Mouse (Mus musculus) right cerebral cortex, postnatal 10 days (tissue): Measurements from ENCODE around the gene Gorasp1.

Experiments used
- DNase-seq, 2 experiments: peaks; one replicate each; pipeline ENCODE4 v3.0.0; 2021; ENCODE audit warnings: low spot score in 2 of 2

Gene Gorasp1

DNA sequence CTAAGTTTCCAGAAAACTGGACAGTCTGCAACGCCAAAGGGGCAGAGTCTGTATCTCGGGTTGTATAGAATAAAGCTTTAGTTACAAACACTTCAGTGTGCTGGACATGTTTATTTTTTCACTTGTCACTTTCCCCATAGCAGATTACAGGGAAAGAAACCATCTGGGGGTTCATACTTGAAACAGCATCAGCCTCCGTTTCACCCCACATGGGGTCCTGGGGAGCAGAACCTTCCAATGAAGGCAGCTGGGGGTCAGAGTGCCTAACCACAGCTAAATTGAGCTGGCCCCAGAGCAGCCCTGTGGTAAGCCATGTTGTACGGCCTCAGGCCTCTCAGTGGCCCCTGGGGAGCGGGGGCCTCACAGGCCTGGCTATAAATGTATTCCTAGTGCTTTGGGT lies 10.9 kb downstream of the Gorasp1 start:
- no peak for DNase-seq

DNA sequence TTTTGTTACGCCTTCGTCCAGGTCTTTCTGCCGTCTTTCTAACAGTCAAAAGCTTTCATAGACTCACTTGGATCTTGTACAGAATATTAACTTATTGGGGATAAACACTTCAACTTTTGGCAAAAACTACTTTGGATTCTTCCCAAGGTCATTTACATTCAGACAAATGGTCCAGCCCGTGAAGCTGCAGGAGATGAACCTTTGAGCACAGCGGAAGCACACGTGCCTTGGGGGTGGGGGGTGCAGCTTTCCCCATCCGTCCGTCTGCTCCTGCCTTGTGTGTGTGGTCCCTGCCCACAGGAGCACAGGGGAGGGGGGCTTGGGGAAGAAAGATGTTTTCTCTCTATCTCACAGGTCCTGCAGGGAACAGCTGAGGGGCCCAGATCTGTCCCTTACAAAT lies 11.6 kb downstream of the Gorasp1 start:
- no peak for DNase-seq

DNA sequence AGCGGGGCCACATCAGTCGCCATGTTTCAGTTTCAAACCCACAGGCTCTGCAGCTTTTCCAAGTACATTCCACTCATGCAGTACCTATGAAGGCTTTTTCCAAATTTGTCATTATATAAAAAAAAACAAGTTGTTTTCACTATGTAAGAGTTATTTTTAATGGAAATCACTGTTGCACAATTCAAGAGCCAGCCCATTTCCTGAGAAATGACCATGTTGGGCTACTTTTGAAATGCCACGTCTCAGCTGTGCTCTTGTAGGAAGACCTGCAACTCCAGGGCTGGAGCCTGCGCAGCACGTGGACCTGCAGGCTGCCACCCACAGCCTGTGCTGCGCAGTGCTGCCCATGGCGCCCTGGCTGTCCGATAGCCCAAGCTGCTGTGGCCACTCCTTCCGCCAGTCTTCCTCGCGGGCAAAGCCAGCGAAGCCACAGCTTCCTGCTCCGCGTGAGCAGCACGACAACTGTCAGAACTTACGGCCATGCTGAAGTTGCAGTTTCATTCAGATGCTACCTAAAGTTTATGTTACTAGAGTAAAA lies 12.2 kb downstream of the Gorasp1 start:
- no peak for DNase-seq

DNA sequence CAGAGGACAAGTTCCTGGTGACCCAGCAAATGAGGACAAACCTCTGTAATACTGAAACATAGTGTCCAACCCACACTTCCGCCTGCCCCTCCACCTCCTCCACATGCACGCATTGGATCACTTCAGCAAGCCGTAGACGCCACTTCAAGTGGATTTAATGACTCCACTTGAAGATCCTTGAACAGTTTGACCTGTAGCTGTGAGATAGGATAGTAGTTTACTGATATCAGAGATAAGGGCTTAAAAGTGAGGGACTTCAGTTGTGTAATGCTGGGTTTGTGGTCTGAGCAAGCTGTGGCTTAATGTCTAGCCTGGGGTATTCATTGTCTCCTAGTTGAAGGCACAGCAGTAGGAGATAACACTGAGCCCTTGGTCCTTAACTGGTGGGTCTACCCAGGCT lies 13.9 kb downstream of the Gorasp1 start:
- DNase-seq = no peak

DNA sequence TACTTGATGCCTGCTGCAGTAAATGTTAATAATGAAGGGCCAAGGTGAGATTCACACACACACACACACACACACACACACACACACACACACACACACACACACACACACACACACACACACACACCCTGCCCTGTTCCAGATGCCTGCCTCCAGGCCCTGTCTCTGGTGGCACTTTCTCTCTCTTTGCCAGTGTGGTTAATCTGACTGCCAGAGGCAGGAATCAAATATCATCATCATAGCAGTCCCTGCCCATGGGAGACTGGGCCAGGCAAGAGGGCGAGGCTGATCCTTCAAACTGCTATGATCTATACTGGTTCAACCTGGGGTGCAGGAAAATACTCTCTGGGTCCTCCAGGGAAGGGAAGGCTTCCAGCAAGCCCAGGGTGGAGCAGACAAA lies 17.5 kb downstream of the Gorasp1 start:
- DNase-seq = no peak

DNA sequence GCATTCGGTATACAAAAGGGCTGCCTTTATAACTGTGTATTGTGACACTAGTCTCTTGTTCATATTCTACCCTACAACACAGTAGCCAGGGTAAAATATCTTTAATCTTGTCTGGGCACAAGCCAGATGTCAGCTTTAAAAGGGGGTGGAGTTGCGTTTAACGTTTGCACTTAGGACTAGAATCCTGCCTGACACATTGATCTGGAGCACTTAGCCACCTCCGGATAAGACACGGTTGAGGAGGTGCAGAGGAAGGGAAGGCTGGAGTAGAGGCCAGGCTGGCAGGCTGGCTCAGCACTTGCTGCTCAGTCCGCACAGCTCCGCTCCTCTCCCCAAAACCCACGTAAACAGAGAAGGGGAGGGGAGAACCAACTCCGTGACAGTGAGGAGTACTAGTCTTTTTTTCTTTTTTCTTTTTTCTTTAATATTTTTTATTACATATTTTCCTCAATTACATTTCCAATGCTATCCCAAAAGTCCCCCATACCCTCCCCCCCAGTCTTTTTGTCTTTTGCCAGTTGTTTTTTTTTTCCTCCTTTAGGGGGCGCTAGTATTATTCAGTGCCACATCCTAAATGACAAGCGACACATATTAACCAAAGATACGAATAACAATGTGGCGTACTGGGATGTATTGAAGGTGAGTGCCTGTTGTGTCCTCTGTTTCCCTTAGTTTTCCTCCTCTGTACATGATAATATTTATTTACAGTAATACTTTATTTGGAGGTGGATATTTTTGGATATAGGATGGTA lies 24.1 kb downstream of the Gorasp1 start:
- DNase-seq = no peak

DNA sequence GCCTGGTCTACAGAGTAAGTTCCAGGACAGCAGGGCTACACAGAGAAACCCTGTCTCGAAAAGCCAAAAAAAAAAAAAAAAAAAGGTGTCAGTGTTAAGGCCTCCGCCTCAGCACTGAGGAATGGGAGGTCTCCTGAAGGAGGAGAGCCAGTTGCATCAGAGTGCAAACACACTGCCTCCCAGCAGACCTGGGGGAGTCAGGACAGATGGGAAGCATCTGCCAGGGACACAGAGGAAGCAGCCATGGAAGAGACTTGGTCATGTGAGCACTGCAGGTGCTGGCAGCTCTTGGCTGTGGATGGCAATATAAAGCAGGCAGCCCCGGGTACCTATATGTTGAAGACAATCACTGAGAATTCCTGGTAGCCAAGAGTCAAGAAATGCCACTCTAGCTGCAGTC lies 27.4 kb downstream of the Gorasp1 start:
- DNase-seq = no peak

DNA sequence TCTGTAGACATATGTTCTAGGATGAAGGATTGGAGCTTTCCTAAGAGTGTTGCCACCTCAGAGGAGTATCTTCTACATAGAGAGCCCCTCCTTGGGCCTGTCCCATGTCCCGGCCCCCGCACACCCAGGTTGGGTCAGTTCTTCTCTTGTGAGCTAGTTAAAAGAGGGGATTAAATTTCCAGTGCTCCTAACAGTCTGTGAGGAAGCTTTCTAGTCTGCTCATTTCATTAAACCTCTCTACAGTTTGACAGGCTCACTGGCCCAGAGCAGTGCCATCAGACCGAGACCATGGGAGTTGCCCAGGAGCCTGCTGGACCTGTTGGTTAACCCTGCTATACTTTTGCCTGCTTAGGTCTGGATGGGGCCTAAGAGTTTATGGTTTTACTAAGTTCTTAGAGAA lies 28.7 kb downstream of the Gorasp1 start:
- DNase-seq = no peak

DNA sequence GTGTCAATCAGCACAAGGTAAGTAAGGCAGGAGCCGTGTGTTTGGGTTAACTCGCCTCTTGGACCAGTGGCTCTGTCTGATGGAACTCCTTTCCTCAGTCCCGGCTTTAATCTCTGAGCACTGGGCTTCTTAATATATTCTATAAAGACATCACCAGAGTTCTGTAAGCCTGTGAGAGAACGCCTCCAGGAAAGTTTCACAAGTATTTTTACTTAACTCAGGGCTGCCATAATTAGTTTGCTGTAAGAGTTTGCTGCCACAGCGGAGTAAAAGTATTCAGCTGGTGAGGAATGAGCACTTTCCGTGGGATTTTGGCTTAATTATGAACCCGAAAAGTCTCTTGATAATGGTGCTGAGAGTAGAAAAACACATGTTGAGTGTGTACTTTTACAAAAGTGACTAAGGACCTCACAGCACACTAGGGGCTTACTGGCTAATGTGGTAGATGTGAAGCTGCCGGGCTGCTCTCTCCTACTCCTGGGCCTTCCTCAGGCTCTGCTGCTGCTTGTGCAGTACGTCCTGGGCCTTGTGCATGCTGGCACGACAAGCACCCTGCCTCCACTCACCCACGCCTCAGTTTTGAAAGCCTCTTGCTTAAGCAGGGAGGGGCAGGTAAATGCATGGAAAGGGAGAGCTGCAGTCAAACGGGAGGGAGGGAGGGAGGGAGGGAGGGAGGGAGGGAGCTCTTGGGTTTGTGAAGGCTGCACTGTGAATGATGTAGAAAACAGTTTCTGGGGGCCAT lies 34.8 kb downstream of the Gorasp1 start:
- no peak for DNase-seq

DNA sequence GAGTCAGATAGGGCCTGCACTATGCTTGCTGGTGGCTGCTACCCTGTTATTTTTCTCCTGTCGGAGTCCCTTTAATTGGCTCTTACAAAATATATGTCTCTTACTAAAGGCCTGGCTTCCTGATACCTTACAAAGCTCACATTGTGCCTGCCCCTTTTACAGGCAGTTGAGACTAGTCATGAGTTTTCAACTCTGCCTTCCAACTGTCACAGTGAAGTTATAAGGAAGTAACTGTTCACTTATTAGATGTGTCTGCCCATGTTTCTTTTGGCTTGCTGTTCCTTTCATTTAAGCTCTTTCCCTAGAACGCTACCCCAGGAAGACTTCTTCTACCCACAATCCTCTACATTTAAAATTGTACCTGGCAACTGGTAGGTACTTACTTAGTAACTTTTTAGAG lies 37.9 kb downstream of the Gorasp1 start:
- no peak for DNase-seq

DNA sequence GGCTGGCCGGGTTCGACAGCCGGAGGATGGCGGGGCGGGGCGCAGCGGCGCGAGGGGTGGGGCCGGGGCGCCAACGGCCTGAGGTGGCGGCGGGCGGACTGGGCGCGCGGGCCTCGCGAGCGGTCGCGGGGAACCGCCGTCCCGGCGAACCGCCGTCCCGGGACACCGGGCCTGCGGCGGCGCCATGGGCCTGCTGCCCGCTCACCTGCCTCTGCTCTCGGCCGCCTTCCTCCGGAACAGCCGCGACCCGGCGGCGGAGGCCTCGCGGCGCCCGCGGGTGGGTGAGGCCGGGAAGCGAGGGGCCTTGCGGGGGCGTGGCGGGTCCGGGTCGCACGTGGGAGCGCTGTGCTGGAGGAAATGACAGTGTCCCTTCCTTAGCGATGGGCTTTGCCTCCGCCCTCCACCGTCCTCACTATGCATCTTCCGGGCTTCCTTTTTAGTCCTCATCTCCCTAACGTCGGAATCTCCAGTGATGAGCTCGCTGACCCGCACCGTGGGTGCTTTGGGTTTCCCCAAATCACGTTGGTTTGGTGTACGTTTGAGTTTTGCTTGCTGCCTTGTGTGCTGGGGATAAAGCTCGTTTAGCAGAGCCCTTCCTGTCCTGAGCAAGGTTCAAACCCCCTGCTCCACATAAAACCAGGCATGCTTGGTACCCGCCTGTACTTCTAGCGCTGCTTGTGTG lies 42.2 kb downstream of the Gorasp1 start:
- DNase-seq = peak; percentile 53 to 55

DNA sequence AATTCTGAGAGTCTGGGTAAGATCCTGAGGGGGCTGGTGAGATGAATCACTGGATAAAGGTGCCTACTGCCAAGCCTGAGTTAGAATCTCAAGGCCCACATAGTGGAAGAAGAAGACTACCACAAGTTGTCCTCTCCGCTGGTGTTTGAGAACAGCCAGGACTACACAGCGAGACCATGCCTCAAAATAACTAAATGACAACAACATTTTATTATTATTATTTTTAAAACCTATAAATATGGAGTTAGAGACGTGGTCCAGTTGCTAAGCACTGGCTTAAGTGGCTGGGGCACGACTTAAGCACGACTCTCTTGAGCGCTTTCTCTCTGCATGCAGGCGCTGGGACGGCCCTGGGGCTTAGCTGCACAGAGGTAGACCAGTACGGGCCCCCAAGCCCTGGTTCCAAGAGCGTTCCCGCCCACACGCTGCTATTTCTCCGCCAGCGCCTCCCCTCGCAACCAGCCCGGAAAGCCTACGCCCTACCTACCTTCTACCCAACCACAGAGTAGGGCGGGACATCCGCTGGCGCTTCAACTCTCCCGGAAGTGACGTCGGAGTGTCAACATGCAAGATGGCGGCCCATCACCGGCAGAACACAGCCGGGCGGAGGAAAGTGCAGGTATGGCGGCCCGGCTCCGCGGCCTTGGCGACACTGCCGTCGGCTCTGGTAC lies 42.9 kb downstream of the Gorasp1 start, which contains the start of gene Wdr48:
Gene Wdr48 (plus strand): TSS at position 540 of the 671 bp plus-strand sequence.
- peak; percentile 99 for DNase-seq

DNA sequence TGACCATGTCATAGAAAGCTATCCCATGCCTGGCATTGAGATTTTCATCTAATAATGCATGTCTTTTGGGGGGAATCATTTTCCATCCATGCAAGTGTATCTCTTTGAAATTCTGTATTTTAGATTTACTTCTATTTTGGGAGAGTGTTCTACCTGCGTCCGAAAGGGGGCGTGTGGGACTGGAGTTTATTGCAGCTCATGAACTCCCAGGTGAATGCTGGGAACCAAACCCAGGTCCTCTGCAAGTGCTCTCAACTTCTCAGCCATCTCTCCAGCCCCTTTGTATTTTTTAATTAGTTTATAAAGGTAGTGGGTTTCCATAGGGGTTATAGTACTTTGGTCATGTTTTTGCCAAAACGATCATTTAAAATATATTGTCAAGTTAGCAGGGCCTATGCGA lies 43.5 kb downstream of the Gorasp1 start:
- DNase-seq = no peak

DNA sequence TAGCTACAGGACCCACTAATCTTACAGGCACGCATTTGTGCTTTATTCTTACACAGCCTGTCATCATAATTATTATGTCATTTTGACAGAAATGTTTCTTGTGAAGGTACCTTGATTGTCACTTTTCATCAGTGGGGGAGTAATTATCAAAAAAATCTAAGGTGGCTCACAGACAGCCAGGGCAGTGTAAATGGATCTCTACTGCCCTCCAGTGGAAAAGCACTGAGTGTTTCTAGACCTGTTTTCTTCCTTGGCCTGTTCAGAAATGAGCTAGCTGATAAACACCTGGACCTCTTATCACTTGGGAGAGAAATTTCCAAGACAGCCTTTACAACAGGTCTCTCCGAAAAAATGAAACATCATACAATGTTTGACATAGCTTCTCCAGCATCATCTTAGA lies 46.7 kb downstream of the Gorasp1 start:
- peak in 1 of 2 experiments; percentile 67 for DNase-seq

DNA sequence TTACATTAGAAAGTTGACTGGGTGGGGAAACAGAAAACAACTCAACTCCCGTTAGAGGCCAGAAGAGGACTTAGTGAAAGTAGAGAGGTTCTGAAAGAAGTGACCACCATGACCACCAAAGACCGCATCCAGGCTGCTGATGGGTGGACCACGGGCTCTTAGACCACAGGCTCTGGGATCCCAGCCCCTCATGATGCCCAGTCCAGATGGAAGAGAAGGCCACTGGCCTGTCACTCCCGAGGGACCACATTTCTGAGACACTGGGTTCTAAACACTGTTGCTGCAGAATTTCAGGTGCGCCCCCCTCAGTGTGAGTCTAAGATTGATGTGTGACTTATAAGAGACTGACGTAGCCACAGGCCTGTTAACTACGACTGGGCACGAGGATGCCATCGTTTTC lies 47.9 kb downstream of the Gorasp1 start:
- DNase-seq = no peak

DNA sequence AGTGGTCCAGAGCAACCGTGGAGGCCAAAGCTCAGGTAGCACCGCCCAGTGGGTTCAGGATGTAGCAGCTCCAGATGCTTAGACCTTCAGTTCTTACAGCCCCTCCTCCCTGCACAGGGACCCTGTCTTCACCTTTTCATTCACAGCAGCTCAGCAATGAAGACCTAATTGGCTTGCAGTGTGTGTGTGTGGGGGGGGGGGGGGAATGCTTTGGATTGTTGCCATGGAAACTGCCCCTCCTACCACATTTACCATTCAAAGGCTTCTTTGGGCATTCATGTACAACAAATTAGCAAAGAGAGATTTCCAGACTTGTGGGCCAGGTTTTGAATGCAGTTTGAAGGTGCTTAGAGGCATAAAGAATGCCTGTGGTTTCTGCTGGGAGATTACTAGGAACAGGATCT lies 48.5 kb downstream of the Gorasp1 start:
- DNase-seq = no peak

DNA sequence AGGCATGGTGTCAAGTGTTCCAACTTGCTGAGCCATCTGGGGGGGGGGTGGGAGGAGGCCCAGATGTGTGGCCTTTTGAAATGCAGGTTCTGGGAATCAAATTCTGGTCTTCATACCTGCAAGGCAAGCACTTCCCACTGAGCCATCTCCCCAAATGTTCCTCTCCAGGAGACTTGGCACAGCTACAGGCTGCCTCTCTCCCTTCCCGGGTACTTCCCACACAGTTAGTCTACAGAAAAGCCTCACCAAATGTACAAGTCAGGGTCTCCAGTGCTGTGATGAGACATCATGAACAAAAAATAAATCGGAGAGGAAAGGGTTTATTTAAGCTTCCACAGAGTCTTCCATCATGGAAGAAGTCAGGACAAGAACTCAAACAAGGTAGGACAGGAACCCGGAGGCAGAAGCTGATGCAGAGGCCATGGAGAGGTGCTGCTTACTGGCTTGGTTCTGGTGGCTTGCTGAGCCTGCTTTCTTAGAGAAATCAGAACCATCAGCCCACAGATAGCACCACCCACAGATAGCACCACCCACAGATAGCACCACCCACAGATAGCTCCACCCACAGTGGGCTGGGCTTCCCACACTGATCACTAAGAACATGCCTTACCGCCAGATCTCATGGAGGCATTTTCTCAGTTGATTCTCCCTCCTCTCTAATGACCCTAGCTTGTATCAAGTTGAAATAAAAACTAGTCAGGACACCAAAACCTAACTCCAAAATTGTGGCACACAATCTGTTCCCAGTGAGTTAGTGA lies 50.0 kb downstream of the Gorasp1 start:
- DNase-seq = peak; percentile 25 to 31
